Mouse (Mus musculus): ENCODE results near the gene Togaram1. TPM values are rescaled to one million over a fixed set of nuclear protein-coding genes. Genes with fewer than 3 reads are reported as not detected.

Togaram1 gene
- polyA plus RNA-seq (2012; rRNA removed): 4.0 and 5.0 TPM in 2 replicates

DNA sequence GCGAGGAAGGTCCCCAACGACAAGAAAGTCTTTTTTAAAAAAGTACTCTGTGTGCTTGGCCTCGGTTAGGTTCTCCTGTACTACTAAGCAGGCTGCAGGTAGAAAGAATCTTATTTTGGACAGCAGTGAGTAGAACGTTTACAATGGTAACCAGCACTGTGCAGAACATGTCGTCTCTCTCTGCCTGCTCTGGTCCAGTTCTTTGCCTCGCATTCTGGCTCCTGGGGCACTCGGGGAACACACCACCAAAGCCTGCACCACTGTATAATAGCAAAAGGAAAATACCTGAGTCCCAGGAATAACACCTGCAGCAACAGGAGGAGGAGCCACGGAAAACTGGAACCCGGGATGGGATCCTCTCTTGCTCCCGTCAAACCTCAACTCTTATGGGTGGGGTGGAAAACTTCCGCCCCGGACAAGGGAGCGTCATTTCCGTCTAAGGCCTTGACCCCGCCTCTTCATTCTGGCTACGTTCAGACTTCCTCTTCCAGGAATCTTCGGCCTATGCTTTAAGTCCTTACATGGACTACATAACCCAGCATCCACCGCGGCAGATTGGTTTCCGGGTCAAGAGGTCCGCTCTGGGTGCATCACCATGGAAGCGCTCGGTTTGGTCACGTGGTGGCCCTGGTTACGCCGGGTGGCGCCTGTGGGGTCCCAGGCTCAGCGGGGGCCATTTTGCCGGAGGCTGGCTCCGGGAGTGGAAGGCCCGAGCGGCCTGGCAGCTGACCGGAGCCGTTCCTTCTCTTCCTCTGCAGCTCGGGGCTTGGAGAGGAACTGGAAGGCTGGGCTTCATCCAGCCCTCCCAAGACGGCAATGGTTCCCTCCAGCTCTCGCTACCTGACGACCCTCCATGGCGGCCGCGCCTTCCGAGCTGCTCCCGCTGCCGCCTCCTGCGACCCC, at the start of gene Togaram1, which contains the start of gene Klhl28:
Gene Togaram1, plus strand, starts transcription at position 681 of the 903 bp plus-strand sequence.
Gene Klhl28, minus strand, starts transcription at position 411 of the 903 bp plus-strand sequence.

DNA sequence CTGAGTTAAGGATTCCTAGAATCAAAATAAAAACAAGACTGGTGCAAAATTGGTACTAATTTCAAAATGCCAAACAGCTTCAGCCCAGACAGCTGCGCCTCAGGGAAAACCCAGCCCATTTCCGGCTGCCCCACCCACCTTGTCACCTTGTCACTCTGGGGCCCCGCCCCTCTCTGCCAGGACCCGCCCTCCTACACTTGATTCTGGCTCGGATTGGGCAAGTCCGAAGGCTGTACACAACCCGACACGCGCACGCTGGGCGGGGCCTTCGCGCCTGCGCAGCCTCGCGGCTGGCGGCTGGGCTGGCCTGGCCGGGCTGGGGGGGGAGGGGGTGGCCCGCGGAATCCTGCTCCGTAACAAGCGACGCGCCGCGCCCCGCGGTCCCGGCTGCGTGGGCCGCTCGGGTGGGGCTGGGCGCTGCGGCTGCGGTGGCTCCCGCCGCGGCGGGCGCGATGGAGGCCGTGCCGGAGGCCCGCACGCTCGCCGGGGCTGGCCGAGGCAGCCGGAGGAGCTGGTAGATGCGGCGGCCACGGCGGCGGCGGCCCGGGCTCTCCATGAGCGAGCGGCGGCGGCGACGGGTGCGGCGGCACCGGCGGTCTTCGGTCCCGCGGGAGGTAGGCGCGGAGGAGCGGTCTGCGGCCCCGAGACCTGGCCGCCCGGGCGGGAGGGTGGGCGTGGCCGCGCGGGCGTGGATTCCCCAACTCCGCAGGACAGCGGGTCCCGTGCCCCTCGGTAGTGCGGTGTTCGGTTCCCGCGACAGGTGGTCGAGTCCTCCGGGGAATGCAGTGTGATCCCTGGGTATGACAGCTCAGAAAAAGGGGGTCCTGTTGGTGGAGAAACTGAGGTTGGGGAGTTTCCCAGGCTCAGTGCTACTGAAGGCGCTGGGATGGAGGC, 47.8 kb upstream of the Togaram1 start, which contains the start of gene Gm527:
Gene Gm527, plus strand, starts transcription at position 329 of the 894 bp plus-strand sequence.

DNA sequence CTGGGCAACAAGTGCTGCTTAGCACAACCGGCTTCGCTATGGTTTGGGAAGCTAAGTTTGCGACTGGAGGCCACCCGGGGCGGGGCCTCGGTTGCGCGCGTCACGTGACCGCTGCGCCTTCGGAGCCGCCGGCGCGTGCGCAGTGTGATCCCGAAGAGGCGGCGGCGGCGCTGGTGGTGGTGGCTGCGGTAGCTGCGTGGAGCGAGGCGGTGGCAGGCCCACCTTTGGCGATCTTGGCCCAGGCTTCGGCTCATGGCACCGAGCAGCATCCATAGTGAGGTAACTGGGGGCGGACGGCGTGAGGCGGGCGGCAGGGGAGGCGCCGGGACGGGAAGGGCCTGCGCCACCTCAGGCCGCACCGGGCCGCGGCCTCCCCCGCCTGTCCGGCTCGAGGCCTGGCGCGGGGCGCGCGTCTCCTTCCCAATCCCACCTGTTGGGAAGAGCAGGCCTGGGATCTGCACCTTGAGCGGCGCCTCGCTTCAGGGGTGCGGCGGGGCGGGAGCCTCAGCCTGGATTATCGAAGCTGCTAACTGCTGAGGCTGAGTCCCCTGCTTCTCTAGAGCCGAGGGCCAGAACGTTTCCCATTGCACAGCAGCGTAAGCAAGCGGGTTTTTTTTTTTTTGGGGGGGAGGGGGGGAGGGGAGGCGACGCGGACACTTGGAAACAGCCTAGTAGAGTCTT, 70.7 kb downstream of the Togaram1 start, which contains the start of gene Prpf39:
Gene Prpf39, plus strand, starts transcription at position 144 of the 681 bp plus-strand sequence.

Other genes starting within 250 kb of the Togaram1 start
- 0.50 and 0.68 TPM in 2 replicates for gene Gm527, start 47.9 kb upstream of the Togaram1 start, polyA plus RNA-seq (2012; rRNA removed)
- 1.8 and 2.0 TPM in 2 replicates for gene Klhl28, start 270 bp upstream of the Togaram1 start, polyA plus RNA-seq (2012; rRNA removed)
- gene Prpf39, start 70.5 kb downstream of the Togaram1 start, polyA plus RNA-seq (2012; rRNA removed): 10.2 and 11.5 TPM in 2 replicates
- gene Fkbp3, start 108.2 kb downstream of the Togaram1 start, polyA plus RNA-seq (2012; rRNA removed): 76.6 and 79.8 TPM in 2 replicates
- 5.3 and 5.5 TPM in 2 replicates for gene Fancm, start 109.8 kb downstream of the Togaram1 start, polyA plus RNA-seq (2012; rRNA removed)
- 16.7 and 16.9 TPM in 2 replicates for gene Mis18bp1, start 206.8 kb downstream of the Togaram1 start, polyA plus RNA-seq (2012; rRNA removed)